ENCODE assay signal across 10 mouse cellular contexts in genomic region chr4:120024071-120024470, GRCm38 (mm10). TPM values are rescaled to one million over a fixed set of nuclear protein-coding genes. Genes with fewer than 3 reads are reported as not detected.
DNase-seq lines count a peak whose midpoint lies in the region; ATAC-seq and TF ChIP-seq lines count a peak whose summit lies in the region.
"Had no signal": no experiment of that assay in that cellular context is flagged by ENCODE, and none has a peak within 500 bp of the region (broad histone marks: within the 10 kb centered on the region; RNA-seq: fewer than 3 reads in every experiment).

No protein-coding gene starts in this region.

- WGBS in lung, embryonic 14.5 days, result 49% methylated on average over 10 of the region's 10 CpGs
- 25% methylated on average over 10 of the region's 10 CpGs for WGBS in heart, embryonic 13.5 days
- 48% methylated on average over 10 of the region's 10 CpGs for WGBS in stomach, embryonic 14.5 days

- H3K4me3 ChIP-seq in lung, embryonic 14.5 days (ENCODE audit: low read depth, low read length), result no peak overlapping the region
- no peak overlapping the region for H3K4me3 ChIP-seq in heart, embryonic 13.5 days
- H3K4me3 ChIP-seq in stomach, embryonic 14.5 days (ENCODE audit: low read depth, low read length), result no peak overlapping the region

- no peaks in the 10 kb centered on the region for H3K4me1 ChIP-seq in lung, embryonic 14.5 days (ENCODE audit: insufficient read depth)
- peaks cover 8% of the 10 kb centered on the region for H3K4me1 ChIP-seq in heart, embryonic 13.5 days
- no peaks in the 10 kb centered on the region for H3K4me1 ChIP-seq in stomach, embryonic 14.5 days (ENCODE audit: control insufficient read depth, insufficient read depth, low read length)

- no peak overlapping the region for H3K9ac ChIP-seq in lung, embryonic 14.5 days
- peak overlapping the region; percentile 44; the same call in 1 of the 2 replicates for H3K9ac ChIP-seq in heart, embryonic 13.5 days
- H3K9ac ChIP-seq in stomach, embryonic 14.5 days (replicated peaks; ENCODE audit: low read depth, low read length), result no peak overlapping the region

- H3K9me3 ChIP-seq in lung, embryonic 14.5 days (ENCODE audit: low read depth, low read length), result no peaks in the 10 kb centered on the region
- H3K9me3 ChIP-seq in heart, embryonic 13.5 days, result no peaks in the 10 kb centered on the region
- no peaks in the 10 kb centered on the region for H3K9me3 ChIP-seq in stomach, embryonic 14.5 days (ENCODE audit: control insufficient read depth, low read depth, low read length)

- peak; percentile 41 for DNase-seq in lung, embryonic 14.5 days
- DNase-seq in lung, adult 18-20 months, result no peak
- peak; percentile 59 to 66 for DNase-seq in cerebellum, postnatal 25 days
- peak; percentile 44 to 88 for DNase-seq in left cerebral cortex, adult 8-10 months (ENCODE audit: low spot score in 2 of 2)
- no peak for DNase-seq in urinary bladder, postnatal 14 days (ENCODE audit: low spot score)

- no peaks in the 10 kb centered on the region for H3K27me3 ChIP-seq in lung, embryonic 14.5 days (ENCODE audit: insufficient read depth, low read length)
- H3K27me3 ChIP-seq in heart, embryonic 13.5 days (replicated peaks), result peaks cover 31% of the 10 kb centered on the region
- no peaks in the 10 kb centered on the region for H3K27me3 ChIP-seq in stomach, embryonic 14.5 days (ENCODE audit: control insufficient read depth, insufficient read depth, low read length)

- TF ChIP-seq CTCF in lung, embryonic 14.5 days (IDR thresholded peaks at IDR 0.05; ENCODE audit: low read depth), result 0 out of 2 replicates have a peak, but pooled peaks have one; percentile 17

- ATAC-seq in lung, embryonic 14.5 days (ENCODE audit: insufficient read depth), result no peak
- ATAC-seq in heart, embryonic 13.5 days (ENCODE audit: extremely low read depth, insufficient number of reproducible peaks, low FRiP score, low TSS enrichment), result no peak
- ATAC-seq in stomach, embryonic 14.5 days (ENCODE audit: insufficient number of reproducible peaks, insufficient read depth, low FRiP score, low read depth), result peak; percentile 53; the same call in 1 of the 2 replicates
- ATAC-seq in erythroid progenitor cell, adult 5-6 weeks (replicated peaks; ENCODE audit: low FRiP score, poor library complexity, severe bottlenecking), result no peak

- no peak overlapping the region for H3K4me2 ChIP-seq in lung, embryonic 14.5 days
- H3K4me2 ChIP-seq in heart, embryonic 13.5 days, result no peak overlapping the region
- H3K4me2 ChIP-seq in stomach, embryonic 14.5 days (replicated peaks; ENCODE audit: low read depth, low read length), result no peak overlapping the region

- no peaks in the 10 kb centered on the region for H3K36me3 ChIP-seq in lung, embryonic 14.5 days (ENCODE audit: insufficient read depth)
- H3K36me3 ChIP-seq in heart, embryonic 13.5 days, result no peaks in the 10 kb centered on the region
- no peaks in the 10 kb centered on the region for H3K36me3 ChIP-seq in stomach, embryonic 14.5 days (ENCODE audit: control insufficient read depth, insufficient read depth, low read length)

- H3K27ac ChIP-seq in lung, embryonic 14.5 days (ENCODE audit: low read depth), result no peak overlapping the region
- H3K27ac ChIP-seq in heart, embryonic 13.5 days (replicated peaks), result no peak overlapping the region
- no peak overlapping the region for H3K27ac ChIP-seq in stomach, embryonic 14.5 days (ENCODE audit: low read length)

RNA-seq across cellular contexts. Expression of gene AL607142.1, which starts 40.7 kb away (rescaled TPM):
- not detected in 2 replicates for polyA plus RNA-seq in lung, embryonic 14.5 days (2014; fragmentation: Nextera tagmentation; extraction: Ambion mirVana)
- not detected in 2 replicates for polyA plus RNA-seq in heart, embryonic 13.5 days (2015; fragmentation: Nextera tagmentation; extraction: Ambion mirVana)
- not detected for total RNA-seq in left cerebral cortex, adult 8-10 months (2022)
- not detected in 2 replicates for polyA plus RNA-seq in stomach, embryonic 14.5 days (2014; fragmentation: Nextera tagmentation; extraction: Ambion mirVana)
- not detected in 2 replicates for total RNA-seq in erythroid progenitor cell, adult 5-6 weeks (2015; ENCODE audit: low replicate concordance)
- total RNA-seq in erythroid progenitor cell, adult 5-6 weeks (2017; ENCODE audit: low replicate concordance), result not detected in 2 replicates
- total RNA-seq: adrenal gland, postnatal 36 days had no signal
- polyA plus RNA-seq: spleen, adult 2 months had no signal

Comparison
In these comparisons a context has a peak if more than half of its experiments do, and no peak if none do; other contexts are left out.
1. DNase-seq: peak in lung, embryonic 14.5 days (single experiment), cerebellum, postnatal 25 days (2 of 2) and left cerebral cortex, adult 8-10 months (2 of 2); none in lung, adult 18-20 months (0 of 2) and urinary bladder, postnatal 14 days (single experiment).